In the genomic region with DNA sequence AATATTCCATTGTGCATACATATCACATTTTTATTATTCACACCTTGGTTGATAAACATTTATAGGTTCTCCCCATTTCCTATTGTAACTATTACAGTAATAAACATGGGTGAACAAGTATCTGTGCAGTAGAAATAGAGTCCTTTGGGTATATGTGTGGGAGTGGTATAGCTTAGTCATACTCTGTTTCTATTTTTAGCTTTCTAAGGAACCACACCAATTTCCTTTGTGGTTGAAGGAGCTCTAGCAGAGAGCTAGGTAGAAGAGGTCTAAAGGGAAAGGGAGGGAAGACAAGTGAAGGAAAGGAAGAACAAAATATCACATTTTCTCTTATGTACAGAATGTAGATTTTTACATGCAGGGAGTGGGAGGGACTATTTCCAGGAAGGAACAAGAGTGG, we compare ENCODE assay signal across 17 mouse cellular contexts.
"Had no signal": no experiment of that assay in that cellular context is flagged by ENCODE, and none has a peak within 500 bp of the region (broad histone marks: within the 10 kb centered on the region; RNA-seq: fewer than 3 reads in every experiment).

No protein-coding gene starts in this region.

- H3K27ac ChIP-seq: left cerebral cortex, adult 2 months; limb, embryonic 10.5 days; liver, embryonic 15.5 days; midbrain, embryonic 12.5 days; neural tube, embryonic 13.5 days had no signal

- DNase-seq: kidney, postnatal 10 days; lung, adult 2 months; lung, postnatal 4 days; retina, postnatal 1 day; right cerebral cortex, postnatal 4 days; spleen, adult 18-20 months; thymus, adult 2 months; thymus, postnatal 25 days had no signal

- ATAC-seq: lung, postnatal 0 days; midbrain, embryonic 16.5 days had no signal

- H3K4me2 ChIP-seq: liver, embryonic 11.5 days; liver, embryonic 15.5 days; midbrain, embryonic 12.5 days; neural tube, embryonic 13.5 days had no signal

- H3K9me3 ChIP-seq: limb, embryonic 10.5 days; liver, embryonic 15.5 days; megakaryocyte, embryonic 14.5 days; midbrain, embryonic 12.5 days; neural tube, embryonic 13.5 days had no signal

- H3K36me3 ChIP-seq: limb, embryonic 10.5 days; liver, embryonic 15.5 days; midbrain, embryonic 12.5 days; neural tube, embryonic 13.5 days had no signal

- H3K4me3 ChIP-seq: left cerebral cortex, adult 2 months; limb, embryonic 10.5 days; liver, embryonic 15.5 days; megakaryocyte, embryonic 14.5 days; midbrain, embryonic 12.5 days; neural tube, embryonic 13.5 days had no signal

- H3K4me1 ChIP-seq: limb, embryonic 10.5 days; liver, embryonic 15.5 days; midbrain, embryonic 12.5 days; neural tube, embryonic 13.5 days had no signal

- H3K9ac ChIP-seq: liver, embryonic 15.5 days; midbrain, embryonic 12.5 days; neural tube, embryonic 13.5 days had no signal

- H3K27me3 ChIP-seq: liver, embryonic 15.5 days; megakaryocyte, embryonic 14.5 days; midbrain, embryonic 12.5 days; neural tube, embryonic 13.5 days had no signal
